Comparison of ENCODE assay signal across 8 mouse cellular contexts in genomic region chr4:117189856-117190543, GRCm38 (mm10). TPM values are rescaled to one million over a fixed set of nuclear protein-coding genes. Genes with fewer than 3 reads are reported as not detected.
DNase-seq lines count a peak whose midpoint lies in the region; ATAC-seq and TF ChIP-seq lines count a peak whose summit lies in the region.

No protein-coding gene starts in this region.

- H3K9me3 ChIP-seq in forebrain, embryonic 15.5 days, result no peaks in the 10 kb centered on the region
- H3K9me3 ChIP-seq in limb, embryonic 15.5 days, result no peaks in the 10 kb centered on the region
- no peaks in the 10 kb centered on the region for H3K9me3 ChIP-seq in midbrain, embryonic 16.5 days (replicated peaks; ENCODE audit: control insufficient read depth, low read length, poor library complexity, severe bottlenecking)

- peak; percentile 87 for ATAC-seq in forebrain, embryonic 15.5 days (replicated peaks)
- peak; percentile 85 for ATAC-seq in limb, embryonic 15.5 days (ENCODE audit: insufficient number of reproducible peaks, low FRiP score, low TSS enrichment, low read depth)
- ATAC-seq in midbrain, embryonic 16.5 days, result peak; percentile 87

- H3K9ac ChIP-seq in forebrain, embryonic 15.5 days (replicated peaks), result peak overlapping the region; percentile 67
- peak overlapping the region; percentile 63; the same call in 1 of the 2 replicates for H3K9ac ChIP-seq in limb, embryonic 15.5 days
- H3K9ac ChIP-seq in midbrain, embryonic 16.5 days (ENCODE audit: low read depth, low read length), result peak overlapping the region; percentile 59

- no peak for TF ChIP-seq CTCF in brain, embryonic 14.5 days (IDR thresholded peaks at IDR 0.05; ENCODE audit: borderline replicate concordance, extremely low read depth, insufficient read depth, insufficient read length)

- peak; percentile 39 for DNase-seq in layer of hippocampus, adult 11-12 months (ENCODE audit: low spot score)
- no peak for DNase-seq in layer of hippocampus, postnatal 36 days
- DNase-seq in brain, embryonic 14.5 days (ENCODE audit: low read depth), result peak; percentile 91
- peak; percentile 89 for DNase-seq in induced T-regulatory cell, adult 2 months (ENCODE audit: low read depth)
- DNase-seq in thymus, postnatal 0 days (ENCODE audit: low spot score), result peak; percentile 83

- 0 out of 2 replicates have a peak, but pooled peaks cover 4% of the 10 kb centered on the region for H3K27me3 ChIP-seq in forebrain, embryonic 15.5 days
- no peaks in the 10 kb centered on the region for H3K27me3 ChIP-seq in limb, embryonic 15.5 days
- H3K27me3 ChIP-seq in midbrain, embryonic 16.5 days (ENCODE audit: control insufficient read depth, insufficient read depth, low read depth, low read length), result no peaks in the 10 kb centered on the region

- TF ChIP-seq POLR2A in brain, embryonic 14.5 days (IDR thresholded peaks at IDR 0.05; ENCODE audit: borderline replicate concordance, extremely low read depth, insufficient read depth, insufficient read length, poor library complexity, severe bottlenecking), result peak; percentile 80

- H3K4me2 ChIP-seq in forebrain, embryonic 15.5 days (replicated peaks), result peak overlapping the region; percentile 49
- peak overlapping the region; percentile 45 for H3K4me2 ChIP-seq in limb, embryonic 15.5 days
- peak overlapping the region; percentile 45 for H3K4me2 ChIP-seq in midbrain, embryonic 16.5 days (ENCODE audit: low read length)

- peak overlapping the region; percentile 32 for H3K4me3 ChIP-seq in forebrain, embryonic 15.5 days
- H3K4me3 ChIP-seq in limb, embryonic 15.5 days, result peak overlapping the region; percentile 41
- peak overlapping the region; percentile 20 for H3K4me3 ChIP-seq in midbrain, embryonic 16.5 days (ENCODE audit: low read depth, low read length)

- H3K36me3 ChIP-seq in forebrain, embryonic 15.5 days, result no peaks in the 10 kb centered on the region
- no peaks in the 10 kb centered on the region for H3K36me3 ChIP-seq in limb, embryonic 15.5 days
- no peaks in the 10 kb centered on the region for H3K36me3 ChIP-seq in midbrain, embryonic 16.5 days (ENCODE audit: control insufficient read depth, insufficient read depth, low read length)

- peak overlapping the region; percentile 81 for H3K27ac ChIP-seq in forebrain, embryonic 15.5 days (replicated peaks)
- H3K27ac ChIP-seq in limb, embryonic 15.5 days, result peak overlapping the region; percentile 91
- H3K27ac ChIP-seq in midbrain, embryonic 16.5 days (ENCODE audit: low read length), result peak overlapping the region; percentile 78

- peaks cover 7% of the 10 kb centered on the region for H3K4me1 ChIP-seq in forebrain, embryonic 15.5 days
- H3K4me1 ChIP-seq in limb, embryonic 15.5 days, result no peaks in the 10 kb centered on the region
- peaks cover 6% of the 10 kb centered on the region; the same call in 1 of the 2 replicates for H3K4me1 ChIP-seq in midbrain, embryonic 16.5 days (ENCODE audit: control insufficient read depth, insufficient read depth, low read length)

- 0% methylated on average over 9 of the region's 9 CpGs for WGBS in forebrain, embryonic 15.5 days
- WGBS in limb, embryonic 15.5 days, result under 1% methylated on average over 9 of the region's 9 CpGs
- 1% methylated on average over 9 of the region's 9 CpGs for WGBS in midbrain, embryonic 16.5 days

RNA-seq across cellular contexts. Expression of gene Kif2c, which starts 7.6 kb away (rescaled TPM):
- under 1 TPM; 0.40 to 0.46 TPM for total RNA-seq in layer of hippocampus, postnatal 36 days (2021)
- polyA plus RNA-seq in brain, embryonic 14.5 days (2012; rRNA removed), result 14.5 and 23.7 TPM in 2 replicates
- polyA plus RNA-seq in forebrain, embryonic 15.5 days (2015; fragmentation: Nextera tagmentation; extraction: Ambion mirVana), result 35.5 and 39.3 TPM in 2 replicates
- polyA plus RNA-seq in limb, embryonic 15.5 days (2015; fragmentation: Nextera tagmentation; extraction: Ambion mirVana), result 45.9 and 47.4 TPM in 2 replicates
- 6.4 and 7.3 TPM in 2 replicates for polyA plus RNA-seq in midbrain, embryonic 16.5 days (2015; fragmentation: Nextera tagmentation; extraction: Ambion mirVana)
- 52.2 and 56.1 TPM in 2 replicates for polyA plus RNA-seq in thymus, postnatal 0 days (2015; fragmentation: Nextera tagmentation; extraction: Ambion mirVana)

RNA-seq across cellular contexts. Expression of gene Rps8, which starts 34.0 kb away (rescaled TPM):
- total RNA-seq in layer of hippocampus, postnatal 36 days (2021), result 100 to 1,000 TPM; 503 to 512 TPM
- polyA plus RNA-seq in brain, embryonic 14.5 days (2012; rRNA removed), result 838 and 897 TPM in 2 replicates
- 478 and 525 TPM in 2 replicates for polyA plus RNA-seq in forebrain, embryonic 15.5 days (2015; fragmentation: Nextera tagmentation; extraction: Ambion mirVana)
- polyA plus RNA-seq in limb, embryonic 15.5 days (2015; fragmentation: Nextera tagmentation; extraction: Ambion mirVana), result 803 and 994 TPM in 2 replicates
- polyA plus RNA-seq in midbrain, embryonic 16.5 days (2015; fragmentation: Nextera tagmentation; extraction: Ambion mirVana), result 381 and 382 TPM in 2 replicates
- polyA plus RNA-seq in thymus, postnatal 0 days (2015; fragmentation: Nextera tagmentation; extraction: Ambion mirVana), result 1,163 and 1,165 TPM in 2 replicates

RNA-seq across cellular contexts. Expression of gene Plk3, which starts 56.2 kb away (rescaled TPM):
- total RNA-seq in layer of hippocampus, postnatal 36 days (2021), result 10 to 100 TPM in 1 of 2 experiments, 1 to 10 TPM in 1; 8.0 to 10.0 TPM
- polyA plus RNA-seq in brain, embryonic 14.5 days (2012; rRNA removed), result 18.5 and 19.6 TPM in 2 replicates
- 8.6 and 8.8 TPM in 2 replicates for polyA plus RNA-seq in forebrain, embryonic 15.5 days (2015; fragmentation: Nextera tagmentation; extraction: Ambion mirVana)
- polyA plus RNA-seq in limb, embryonic 15.5 days (2015; fragmentation: Nextera tagmentation; extraction: Ambion mirVana), result 5.7 and 6.8 TPM in 2 replicates
- polyA plus RNA-seq in midbrain, embryonic 16.5 days (2015; fragmentation: Nextera tagmentation; extraction: Ambion mirVana), result 18.7 TPM in 2 replicates
- 3.4 and 4.1 TPM in 2 replicates for polyA plus RNA-seq in thymus, postnatal 0 days (2015; fragmentation: Nextera tagmentation; extraction: Ambion mirVana)

Comparison
In these comparisons a context has a peak if more than half of its experiments do, and no peak if none do; other contexts are left out.
1. DNase-seq: peak in layer of hippocampus, adult 11-12 months (single experiment), brain, embryonic 14.5 days (single experiment), induced T-regulatory cell, adult 2 months (single experiment) and thymus, postnatal 0 days (single experiment); none in layer of hippocampus, postnatal 36 days (0 of 2).
2. Peak in every context shown above with its lines, with median percentiles within 50 percentile points of each other: ATAC-seq, H3K27ac ChIP-seq, H3K4me2 ChIP-seq, H3K4me3 ChIP-seq and H3K9ac ChIP-seq.